Mouse (Mus musculus) urinary bladder, postnatal 14 days (tissue): ENCODE results near the gene Rapgef3.
A peak's percentile ranks its signal among the peaks of the same experiment; 100 is the strongest.

ENCODE experiments used
- DNase-seq: peaks from one replicate; pipeline ENCODE4 v3.0.0; 2021; ENCODE audit warnings: low spot score

The Rapgef3 gene

GRCm38 (mm10) chr15:97793386-97794153 is 25.8 kb upstream of the Rapgef3 start:
- no peak for DNase-seq

GRCm38 (mm10) chr15:97791126-97791700 is 23.4 kb upstream of the Rapgef3 start:
- no peak for DNase-seq

GRCm38 (mm10) chr15:97789761-97790505 is 22.2 kb upstream of the Rapgef3 start:
- DNase-seq, result no peak

GRCm38 (mm10) chr15:97788821-97789220 is 21.0 kb upstream of the Rapgef3 start:
- DNase-seq, result no peak

GRCm38 (mm10) chr15:97787799-97788667 is 20.3 kb upstream of the Rapgef3 start:
- DNase-seq, result no peak

- DNase-seq, result no peak
These were observed 19.5 kb upstream of the Rapgef3 start for GRCm38 (mm10) chr15:97787148-97787798.

- DNase-seq, result no peak
These were observed 18.8 kb upstream of the Rapgef3 start for GRCm38 (mm10) chr15:97786412-97787112.

GRCm38 (mm10) chr15:97785731-97786411 is 18.1 kb upstream of the Rapgef3 start:
- peak; percentile 27 for DNase-seq

GRCm38 (mm10) chr15:97784561-97785161 is 16.9 kb upstream of the Rapgef3 start:
- DNase-seq, result no peak

- peak; percentile 92 for DNase-seq
These were observed 16.4 kb upstream of the Rapgef3 start for GRCm38 (mm10) chr15:97784092-97784559.

GRCm38 (mm10) chr15:97782749-97783105 is 15.0 kb upstream of the Rapgef3 start:
- DNase-seq, result peak; percentile 87

GRCm38 (mm10) chr15:97781961-97782748 is 14.4 kb upstream of the Rapgef3 start:
- DNase-seq, result no peak

GRCm38 (mm10) chr15:97780611-97781031 is 12.8 kb upstream of the Rapgef3 start:
- DNase-seq, result no peak

- DNase-seq, result no peak
These were observed 11.8 kb upstream of the Rapgef3 start for GRCm38 (mm10) chr15:97779576-97779975.

- DNase-seq, result no peak
These were observed 10.7 kb upstream of the Rapgef3 start, which contains the start of gene Slc48a1 for GRCm38 (mm10) chr15:97778311-97779098. Gene Slc48a1, plus strand, starts transcription at chr15:97778520.

GRCm38 (mm10) chr15:97776919-97777318 is 9.1 kb upstream of the Rapgef3 start:
- DNase-seq, result no peak

- DNase-seq, result peak; percentile 84
These were observed 8.7 kb upstream of the Rapgef3 start for GRCm38 (mm10) chr15:97776514-97776913.

- DNase-seq, result no peak
These were observed 6.2 kb upstream of the Rapgef3 start for GRCm38 (mm10) chr15:97773961-97774370.
